Mouse (Mus musculus): Measurements from ENCODE around the gene Hoxa7. TPM values are rescaled to one million over a fixed set of nuclear protein-coding genes. Genes with fewer than 3 reads are reported as not detected.

The Hoxa7 gene
- total and polyA plus RNA-seq, 3 experiments: 0.17 TPM; not detected in 2

- H3K79me2 ChIP-seq (ENCODE audit: control insufficient read depth, insufficient read depth, low read length, poor library complexity): no peaks in the 10 kb centered on the region
- H3K36me3 ChIP-seq (ENCODE audit: control insufficient read depth in 1 of 2, insufficient read depth in 2 of 2, low read length in 2 of 2): no peaks in the 10 kb centered on the region
- H3K9ac ChIP-seq (ENCODE audit: control insufficient read depth, low read depth, low read length, poor library complexity, severe bottlenecking): no peak overlapping the region
- TF ChIP-seq TBP (IDR thresholded peaks at IDR 0.05; ENCODE audit: low read depth, low read length) (no peak), MAX (IDR thresholded peaks at IDR 0.05; ENCODE audit: low read length) (no peak), POLR2A (IDR thresholded peaks at IDR 0.05; ENCODE audit: control insufficient read depth in 1 of 2, insufficient read depth in 1 of 2, low read depth in 1 of 2, low read length in 2 of 2, poor library complexity in 1 of 2) (no peak), USF2 (IDR thresholded peaks at IDR 0.05; ENCODE audit: borderline replicate concordance in 1 of 2, insufficient read depth in 1 of 2, low read depth in 1 of 2, low read length in 2 of 2) (no peak), ETS1 (IDR thresholded peaks at IDR 0.05; ENCODE audit: low read depth, low read length) (no peak), SMC3 (IDR thresholded peaks at IDR 0.05; ENCODE audit: low read depth, low read length) (no peak), RCOR1 (IDR thresholded peaks at IDR 0.05; ENCODE audit: low read depth, low read length) (no peak), TAL1 (IDR thresholded peaks at IDR 0.05; ENCODE audit: low read length) (no peak), MYC (IDR thresholded peaks at IDR 0.05; ENCODE audit: low read depth, low read length) (no peak), ZMIZ1 (IDR thresholded peaks at IDR 0.05; ENCODE audit: low read depth, low read length) (no peak), HCFC1 (IDR thresholded peaks at IDR 0.05; ENCODE audit: low read depth, low read length) (no peak), BHLHE40 (IDR thresholded peaks at IDR 0.05; ENCODE audit: borderline replicate concordance, low read depth, low read length) (no peak), EP300 (IDR thresholded peaks at IDR 0.05; ENCODE audit: low read depth in 1 of 2, low read length in 2 of 2) (no peak), CTCF (IDR thresholded peaks at IDR 0.05 in 2 of 3, conservative IDR thresholded peaks at IDR 0.05 in 1 of 3; ENCODE audit: control insufficient read depth in 1 of 3, insufficient read depth in 1 of 3, low read depth in 2 of 3, low read length in 3 of 3, poor library complexity in 1 of 3, severe bottlenecking in 1 of 3) (no peak), POLR2AphosphoS2 (IDR thresholded peaks at IDR 0.05; ENCODE audit: low read length) (no peak), TCF12 (IDR thresholded peaks at IDR 0.05; ENCODE audit: low read depth, low read length) (no peak), SIN3A (IDR thresholded peaks at IDR 0.05; ENCODE audit: low read length) (no peak), RAD21 (IDR thresholded peaks at IDR 0.05; ENCODE audit: low read depth, low read length) (no peak), MEF2A (IDR thresholded peaks at IDR 0.05; ENCODE audit: extremely low read depth, insufficient replicate concordance, low read depth, low read length, poor library complexity, severe bottlenecking) (no peak), ZKSCAN1 (IDR thresholded peaks at IDR 0.05; ENCODE audit: low read depth, low read length) (no peak)
- no peak overlapping the region for H3K4me3 ChIP-seq (ENCODE audit: control insufficient read depth in 1 of 2, insufficient read depth in 1 of 2, low read depth in 2 of 2, low read length in 2 of 2)
- no peaks in the 10 kb centered on the region for H3K9me3 ChIP-seq (replicated peaks; ENCODE audit: insufficient read depth, low read length)
- no peaks in the 10 kb centered on the region for H3K27me3 ChIP-seq (ENCODE audit: control insufficient read depth in 1 of 2, insufficient read depth in 2 of 2, low read length in 2 of 2)
- DNase-seq (ENCODE audit: low read depth, low spot score): no peak
- no peaks in the 10 kb centered on the region for H3K4me1 ChIP-seq (ENCODE audit: control insufficient read depth in 1 of 2, insufficient read depth in 2 of 2, low read length in 2 of 2)
- H3K27ac ChIP-seq (ENCODE audit: control insufficient read depth, low read depth, low read length): no peak overlapping the region
Measured at GRCm38 (mm10) chr6:52173648-52174047, 48.0 kb downstream of the Hoxa7 start.

- DNase-seq (ENCODE audit: low read depth, low spot score): no peak
- Histone ChIP-seq H3K36me3 (ENCODE audit: control insufficient read depth in 1 of 2, insufficient read depth in 2 of 2, low read length in 2 of 2) (no peaks in the 10 kb centered on the region), H3K79me2 (ENCODE audit: control insufficient read depth, insufficient read depth, low read length, poor library complexity) (no peaks in the 10 kb centered on the region), H3K27ac (ENCODE audit: control insufficient read depth, low read depth, low read length) (no peak overlapping the region), H3K9ac (ENCODE audit: control insufficient read depth, low read depth, low read length, poor library complexity, severe bottlenecking) (no peak overlapping the region), H3K4me1 (ENCODE audit: control insufficient read depth in 1 of 2, insufficient read depth in 2 of 2, low read length in 2 of 2) (no peaks in the 10 kb centered on the region), H3K9me3 (replicated peaks; ENCODE audit: insufficient read depth, low read length) (no peaks in the 10 kb centered on the region), H3K27me3 (ENCODE audit: control insufficient read depth in 1 of 2, insufficient read depth in 2 of 2, low read length in 2 of 2) (no peaks in the 10 kb centered on the region), H3K4me3 (ENCODE audit: control insufficient read depth in 1 of 2, insufficient read depth in 1 of 2, low read depth in 2 of 2, low read length in 2 of 2) (no peak overlapping the region)
- no peak for TF ChIP-seq RCOR1 (IDR thresholded peaks at IDR 0.05; ENCODE audit: low read depth, low read length)
- no peak for TF ChIP-seq MAX (IDR thresholded peaks at IDR 0.05; ENCODE audit: low read length)
- no peak for TF ChIP-seq MYC (IDR thresholded peaks at IDR 0.05; ENCODE audit: low read depth, low read length)
- TF ChIP-seq GATA1 (IDR thresholded peaks at IDR 0.05; ENCODE audit: low read depth, low read length): no peak
- TF ChIP-seq ZMIZ1 (IDR thresholded peaks at IDR 0.05; ENCODE audit: low read depth, low read length): no peak
- no peak for TF ChIP-seq TCF12 (IDR thresholded peaks at IDR 0.05; ENCODE audit: low read depth, low read length)
- no peak for TF ChIP-seq NRF1 (IDR thresholded peaks at IDR 0.05; ENCODE audit: insufficient read depth, low read depth, low read length, poor library complexity, severe bottlenecking)
- no peak for TF ChIP-seq CTCF (IDR thresholded peaks at IDR 0.05 in 2 of 3, conservative IDR thresholded peaks at IDR 0.05 in 1 of 3; ENCODE audit: control insufficient read depth in 1 of 3, insufficient read depth in 1 of 3, low read depth in 2 of 3, low read length in 3 of 3, poor library complexity in 1 of 3, severe bottlenecking in 1 of 3)
Measured at GRCm38 (mm10) chr6:52172501-52172900, 49.2 kb downstream of the Hoxa7 start.
